ENCODE assay signal across 14 mouse cellular contexts in the genomic region with DNA sequence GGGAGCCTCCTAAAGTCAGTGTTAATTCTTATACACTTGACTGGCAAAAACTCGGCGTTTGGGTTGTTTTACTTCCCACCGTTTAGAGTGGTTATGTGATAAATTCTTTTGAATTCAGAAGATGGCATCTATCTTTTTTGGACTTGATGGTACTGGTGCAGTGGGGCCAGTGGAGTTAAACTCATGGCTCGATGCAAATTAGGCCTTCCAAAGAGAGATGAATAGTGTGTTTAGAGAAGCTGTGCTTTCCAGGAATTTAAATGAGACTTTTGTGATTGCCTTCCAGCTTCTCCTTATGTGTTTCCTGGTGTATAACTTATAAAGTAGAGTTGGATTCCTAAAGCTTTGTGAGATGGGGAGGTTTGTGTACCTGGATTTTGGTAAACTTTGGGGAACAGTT. TPM values are rescaled to one million over a fixed set of nuclear protein-coding genes. Genes with fewer than 3 reads are reported as not detected.
DNase-seq lines count a peak whose midpoint lies in the region; ATAC-seq lines count a peak whose summit lies in the region.
"Had no signal": no experiment of that assay in that cellular context is flagged by ENCODE, and none has a peak within 500 bp of the region (broad histone marks: within the 10 kb centered on the region; RNA-seq: fewer than 3 reads in every experiment).

No protein-coding gene starts in this region.

- intact Hi-C loops in left cerebral cortex, postnatal 4 days (cut with DNase I) = no loop called here

- H3K4me1 ChIP-seq in embryonic facial prominence, embryonic 10.5 days = peaks cover 17% of the 10 kb centered on the region; the same call in 1 of the 2 replicates
- H3K4me1 ChIP-seq in hindbrain, embryonic 10.5 days (replicated peaks) = peaks cover 15% of the 10 kb centered on the region; the same call in 1 of the 2 replicates
- H3K4me1 ChIP-seq in midbrain, embryonic 10.5 days = peaks cover 18% of the 10 kb centered on the region
- no peaks in the 10 kb centered on the region for H3K4me1 ChIP-seq in liver, embryonic 11.5 days (replicated peaks; ENCODE audit: control insufficient read depth, insufficient read depth, low read length)

- no peak for ATAC-seq in liver, embryonic 11.5 days (replicated peaks; ENCODE audit: low FRiP score)

- H3K27ac ChIP-seq in embryonic facial prominence, embryonic 10.5 days (replicated peaks) = no peak overlapping the region
- no peak overlapping the region for H3K27ac ChIP-seq in hindbrain, embryonic 10.5 days
- H3K27ac ChIP-seq in midbrain, embryonic 10.5 days (replicated peaks) = no peak overlapping the region; the same call in 1 of the 2 replicates
- no peak overlapping the region for H3K27ac ChIP-seq in liver, embryonic 11.5 days (ENCODE audit: low read depth, low read length)

- WGBS in embryonic facial prominence, embryonic 10.5 days = 39% methylated on average over 4 of the region's 4 CpGs
- WGBS in hindbrain, embryonic 10.5 days = 36% methylated on average over 4 of the region's 4 CpGs
- 30% methylated on average over 4 of the region's 4 CpGs for WGBS in midbrain, embryonic 10.5 days
- WGBS in liver, embryonic 11.5 days = 41% methylated on average over 4 of the region's 4 CpGs

- H3K36me3 ChIP-seq in embryonic facial prominence, embryonic 10.5 days (replicated peaks) = no peaks in the 10 kb centered on the region
- no peaks in the 10 kb centered on the region for H3K36me3 ChIP-seq in hindbrain, embryonic 10.5 days
- H3K36me3 ChIP-seq in midbrain, embryonic 10.5 days = no peaks in the 10 kb centered on the region
- no peaks in the 10 kb centered on the region for H3K36me3 ChIP-seq in liver, embryonic 11.5 days (ENCODE audit: control insufficient read depth, insufficient read depth, low read length)

- H3K9ac ChIP-seq in liver, embryonic 11.5 days (ENCODE audit: low read depth, low read length) = no peak overlapping the region

- H3K27me3 ChIP-seq in embryonic facial prominence, embryonic 10.5 days (replicated peaks; ENCODE audit: low read depth, poor library complexity, severe bottlenecking) = peaks cover 36% of the 10 kb centered on the region
- peaks cover 26% of the 10 kb centered on the region; the same call in 1 of the 2 replicates for H3K27me3 ChIP-seq in hindbrain, embryonic 10.5 days (ENCODE audit: insufficient read depth, poor library complexity, severe bottlenecking)
- peaks cover 33% of the 10 kb centered on the region for H3K27me3 ChIP-seq in midbrain, embryonic 10.5 days (ENCODE audit: low read depth, poor library complexity, severe bottlenecking)
- H3K27me3 ChIP-seq in liver, embryonic 11.5 days (replicated peaks; ENCODE audit: control insufficient read depth, insufficient read depth, low read length) = peaks cover 26% of the 10 kb centered on the region

- no peaks in the 10 kb centered on the region for H3K9me3 ChIP-seq in embryonic facial prominence, embryonic 10.5 days
- no peaks in the 10 kb centered on the region for H3K9me3 ChIP-seq in hindbrain, embryonic 10.5 days
- no peaks in the 10 kb centered on the region for H3K9me3 ChIP-seq in midbrain, embryonic 10.5 days (replicated peaks)
- H3K9me3 ChIP-seq in liver, embryonic 11.5 days (ENCODE audit: control insufficient read depth, low read length) = no peaks in the 10 kb centered on the region

- peak overlapping the region; percentile 78 for H3K4me3 ChIP-seq in embryonic facial prominence, embryonic 10.5 days
- peak overlapping the region; percentile 76 for H3K4me3 ChIP-seq in hindbrain, embryonic 10.5 days
- H3K4me3 ChIP-seq in midbrain, embryonic 10.5 days = peak overlapping the region; percentile 77
- H3K4me3 ChIP-seq in liver, embryonic 11.5 days (ENCODE audit: low read depth, low read length) = no peak overlapping the region

- peak; percentile 37 for DNase-seq in brain, adult 2 months (ENCODE audit: low read depth, low spot score)
- DNase-seq in embryonic facial prominence, embryonic 10.5 days (ENCODE audit: low spot score) = no peak
- no peak for DNase-seq in hindbrain, embryonic 10.5 days (ENCODE audit: low spot score)
- DNase-seq in midbrain, embryonic 10.5 days (ENCODE audit: low spot score) = no peak
- no peak for DNase-seq in spleen, postnatal 4 days (ENCODE audit: low spot score in 2 of 2)
- no peak for DNase-seq in ovary, postnatal 36 days (ENCODE audit: low spot score)
- no peak for DNase-seq in liver, embryonic 11.5 days (ENCODE audit: low spot score)
- DNase-seq in left cerebral cortex, postnatal 4 days = no peak
- DNase-seq: gastrocnemius, postnatal 10 days; heart, postnatal 36 days; kidney, postnatal 36 days; lung, postnatal 14 days; thymus, adult 2 months had no signal

- no peak overlapping the region for H3K4me2 ChIP-seq in liver, embryonic 11.5 days

RNA-seq across cellular contexts. Expression of a gene that starts 1.5 kb away (rescaled TPM):
- 4.9 and 6.9 TPM in 2 replicates for polyA plus RNA-seq in embryonic facial prominence, embryonic 10.5 days (2016; fragmentation: Nextera tagmentation; extraction: Ambion mirVana)
- 4.4 and 6.9 TPM in 2 replicates for polyA plus RNA-seq in hindbrain, embryonic 10.5 days (2016; fragmentation: Nextera tagmentation; extraction: Ambion mirVana)
- polyA plus RNA-seq in midbrain, embryonic 10.5 days (2016; fragmentation: Nextera tagmentation; extraction: Ambion mirVana) = 4.1 and 5.4 TPM in 2 replicates
- polyA plus RNA-seq in liver, embryonic 11.5 days (2014; fragmentation: Nextera tagmentation; extraction: Ambion mirVana) = 0.69 and 0.75 TPM in 2 replicates
- 100 to 1,000 TPM; 109 to 121 TPM for total RNA-seq in left cerebral cortex, postnatal 4 days (2021)
- total RNA-seq: heart, postnatal 36 days; neutrophil, adult 5-6 weeks had no signal
